ENCODE assay signal across 23 mouse cellular contexts in the genomic region with DNA sequence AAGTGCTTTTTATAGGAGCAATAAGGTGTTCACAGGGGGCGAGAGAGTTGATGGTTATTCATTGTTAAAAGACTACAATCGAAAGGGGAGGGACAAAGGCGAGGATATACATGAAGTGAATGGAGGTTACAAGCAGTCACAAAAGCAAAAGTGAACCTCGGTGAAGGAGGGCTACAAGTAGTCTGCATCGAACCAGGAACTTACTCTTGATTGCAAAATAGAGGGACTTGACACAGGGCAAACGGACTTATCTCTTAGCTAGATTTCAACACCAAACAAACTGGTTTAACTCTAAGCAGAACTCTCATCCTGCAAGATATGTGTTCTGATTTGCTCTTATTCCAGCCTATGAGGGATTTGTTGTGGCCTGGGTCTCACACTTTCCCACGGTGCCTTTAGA. TPM values are rescaled to one million over a fixed set of nuclear protein-coding genes. Genes with fewer than 3 reads are reported as not detected.
A peak's percentile ranks its signal among the peaks of the same experiment; 100 is the strongest.
DNase-seq lines count a peak whose midpoint lies in the region; ATAC-seq and TF ChIP-seq lines count a peak whose summit lies in the region.
"Had no signal": no experiment of that assay in that cellular context is flagged by ENCODE, and none has a peak within 500 bp of the region (broad histone marks: within the 10 kb centered on the region; RNA-seq: fewer than 3 reads in every experiment).

No protein-coding gene starts in this region.

- no peak for TF ChIP-seq POLR2A in cortical plate, adult 2 months (IDR thresholded peaks at IDR 0.05; ENCODE audit: extremely low read depth, insufficient read depth, low read length)

- TF ChIP-seq EP300 in stomach, postnatal 0 days (optimal IDR thresholded peaks at IDR 0.05) = no peak

- no peaks in the 10 kb centered on the region for H3K27me3 ChIP-seq in liver, embryonic 16.5 days (ENCODE audit: control insufficient read depth, insufficient read depth, low read depth, low read length)
- no peaks in the 10 kb centered on the region for H3K27me3 ChIP-seq in liver, embryonic 12.5 days (replicated peaks)
- no peaks in the 10 kb centered on the region for H3K27me3 ChIP-seq in stomach, embryonic 16.5 days (ENCODE audit: control insufficient read depth, insufficient read depth, low read length)
- H3K27me3 ChIP-seq in stomach, postnatal 0 days (ENCODE audit: control insufficient read depth, insufficient read depth, low read length) = no peaks in the 10 kb centered on the region
- H3K27me3 ChIP-seq: forebrain, embryonic 13.5 days; heart, embryonic 12.5 days; hindbrain, embryonic 12.5 days had no signal

- WGBS in liver, embryonic 16.5 days (ENCODE audit: insufficient replicate concordance) = 42% methylated on average over 7 of the region's 7 CpGs
- WGBS in liver, embryonic 12.5 days (ENCODE audit: insufficient replicate concordance) = 49% methylated on average over 7 of the region's 7 CpGs
- WGBS in stomach, embryonic 16.5 days = 58% methylated on average over 7 of the region's 7 CpGs
- 67% methylated on average over 7 of the region's 7 CpGs for WGBS in stomach, postnatal 0 days

- no peaks in the 10 kb centered on the region for H3K9me3 ChIP-seq in liver, embryonic 16.5 days (replicated peaks; ENCODE audit: control insufficient read depth, low read length)
- no peaks in the 10 kb centered on the region for H3K9me3 ChIP-seq in liver, embryonic 12.5 days (replicated peaks)
- H3K9me3 ChIP-seq in stomach, embryonic 16.5 days (replicated peaks; ENCODE audit: control insufficient read depth, low read length) = no peaks in the 10 kb centered on the region
- H3K9me3 ChIP-seq in stomach, postnatal 0 days (ENCODE audit: control insufficient read depth, low read length) = no peaks in the 10 kb centered on the region
- H3K9me3 ChIP-seq: embryonic facial prominence, embryonic 10.5 days; forebrain, embryonic 13.5 days; G1E; heart, embryonic 12.5 days; hindbrain, embryonic 12.5 days had no signal

- 0 out of 2 replicates have a peak overlapping the region, but pooled peaks have one; percentile 27 for H3K27ac ChIP-seq in liver, embryonic 16.5 days (ENCODE audit: low read length)
- H3K27ac ChIP-seq in liver, embryonic 12.5 days = no peak overlapping the region
- H3K27ac ChIP-seq in stomach, embryonic 16.5 days (ENCODE audit: low read length) = peak overlapping the region; percentile 14; the same call in 1 of the 2 replicates
- H3K27ac ChIP-seq in stomach, postnatal 0 days (replicated peaks) = no peak overlapping the region
- peak overlapping the region; percentile 21; the same call in 1 of the 2 replicates for H3K27ac ChIP-seq in cortical plate, adult 2 months (ENCODE audit: insufficient read depth, low read length)
- H3K27ac ChIP-seq: embryonic facial prominence, embryonic 10.5 days; forebrain, embryonic 13.5 days; hindbrain, embryonic 12.5 days had no signal

- no peak for TF ChIP-seq CTCF in stomach, postnatal 0 days (IDR thresholded peaks at IDR 0.05; ENCODE audit: low read depth)
- no peak for TF ChIP-seq CTCF in cortical plate, adult 2 months (IDR thresholded peaks at IDR 0.05; ENCODE audit: extremely low read depth, insufficient read depth, low read length)

- H3K4me2 ChIP-seq in liver, embryonic 16.5 days (ENCODE audit: low read depth, low read length) = no peak overlapping the region
- H3K4me2 ChIP-seq in liver, embryonic 12.5 days = no peak overlapping the region
- no peak overlapping the region for H3K4me2 ChIP-seq in stomach, embryonic 16.5 days (ENCODE audit: low read depth, low read length)
- H3K4me2 ChIP-seq in stomach, postnatal 0 days (replicated peaks; ENCODE audit: low read depth) = no peak overlapping the region
- H3K4me2 ChIP-seq: forebrain, embryonic 13.5 days; heart, embryonic 12.5 days; hindbrain, embryonic 12.5 days had no signal

- peaks cover 15% of the 10 kb centered on the region for H3K4me1 ChIP-seq in liver, embryonic 16.5 days (ENCODE audit: control insufficient read depth, low read depth, low read length)
- H3K4me1 ChIP-seq in liver, embryonic 12.5 days = peaks cover 18% of the 10 kb centered on the region
- peaks cover 25% of the 10 kb centered on the region for H3K4me1 ChIP-seq in stomach, embryonic 16.5 days (ENCODE audit: control insufficient read depth, insufficient read depth, low read length)
- H3K4me1 ChIP-seq in stomach, postnatal 0 days (replicated peaks; ENCODE audit: control insufficient read depth, insufficient read depth) = 0 out of 2 replicates have a peak, but pooled peaks cover 5% of the 10 kb centered on the region
- peaks cover 2% of the 10 kb centered on the region; the same call in 1 of the 2 replicates for H3K4me1 ChIP-seq in cortical plate, adult 2 months (ENCODE audit: control insufficient read depth, insufficient read depth, low read length)

- no peak for ATAC-seq in liver, embryonic 16.5 days (ENCODE audit: low read depth)
- no peak for ATAC-seq in liver, embryonic 12.5 days
- no peak for ATAC-seq in stomach, embryonic 16.5 days (ENCODE audit: insufficient read depth, low FRiP score)
- ATAC-seq in stomach, postnatal 0 days (ENCODE audit: low FRiP score, low TSS enrichment) = no peak
- peak; percentile 55 for ATAC-seq in monocyte, adult 5-6 weeks (replicated peaks; ENCODE audit: insufficient number of reproducible peaks, low FRiP score, low TSS enrichment, poor library complexity, severe bottlenecking)
- ATAC-seq: CD4-positive, CD25-positive, alpha-beta regulatory T cell, adult 4 months; forebrain, embryonic 13.5 days; forebrain, postnatal 0 days had no signal

- H3K4me3 ChIP-seq in liver, embryonic 16.5 days (ENCODE audit: low read depth, low read length) = no peak overlapping the region
- H3K4me3 ChIP-seq in liver, embryonic 12.5 days = no peak overlapping the region
- H3K4me3 ChIP-seq in stomach, embryonic 16.5 days (replicated peaks; ENCODE audit: low read length) = no peak overlapping the region
- no peak overlapping the region for H3K4me3 ChIP-seq in stomach, postnatal 0 days (ENCODE audit: low read depth, low read length)
- no peak overlapping the region for H3K4me3 ChIP-seq in cortical plate, adult 2 months (ENCODE audit: insufficient read depth, low read length)
- H3K4me3 ChIP-seq: embryonic facial prominence, embryonic 10.5 days; forebrain, embryonic 13.5 days; heart, embryonic 12.5 days; hindbrain, embryonic 12.5 days had no signal

- no peak overlapping the region for H3K9ac ChIP-seq in liver, embryonic 16.5 days (ENCODE audit: low read depth, low read length)
- H3K9ac ChIP-seq in liver, embryonic 12.5 days = no peak overlapping the region
- H3K9ac ChIP-seq in stomach, embryonic 16.5 days (ENCODE audit: low read length) = no peak overlapping the region
- no peak overlapping the region for H3K9ac ChIP-seq in stomach, postnatal 0 days (ENCODE audit: low read length)
- H3K9ac ChIP-seq: forebrain, embryonic 13.5 days; forebrain, postnatal 0 days; heart, embryonic 12.5 days; hindbrain, embryonic 12.5 days had no signal

- no peaks in the 10 kb centered on the region for H3K36me3 ChIP-seq in liver, embryonic 16.5 days (ENCODE audit: control insufficient read depth, insufficient read depth)
- H3K36me3 ChIP-seq in liver, embryonic 12.5 days = no peaks in the 10 kb centered on the region
- H3K36me3 ChIP-seq in stomach, embryonic 16.5 days (ENCODE audit: control insufficient read depth, insufficient read depth, low read length) = no peaks in the 10 kb centered on the region
- H3K36me3 ChIP-seq in stomach, postnatal 0 days (ENCODE audit: control insufficient read depth, insufficient read depth, low read length) = no peaks in the 10 kb centered on the region
- H3K36me3 ChIP-seq: embryonic facial prominence, embryonic 10.5 days; G1E; heart, embryonic 12.5 days; hindbrain, embryonic 12.5 days had no signal

- no peak for DNase-seq in stomach, postnatal 0 days (ENCODE audit: low spot score)
- DNase-seq in embryo, embryonic 10.5 days (ENCODE audit: low spot score) = no peak
- DNase-seq in left cerebral cortex, adult 8-10 months (ENCODE audit: low spot score in 2 of 2) = no peak
- DNase-seq: adrenal gland, adult 8-10 months; adrenal gland, postnatal 36 days; B cell, adult 2 months; cerebellum, adult 11 months; cerebellum, adult 8-10 months; cerebellum, postnatal 14 days; forebrain, postnatal 0 days; gastrocnemius, postnatal 14 days; heart, postnatal 36 days had no signal

RNA-seq across cellular contexts. Expression of a gene that starts 41.2 kb away (rescaled TPM):
- 2.5 and 2.7 TPM in 2 replicates for polyA plus RNA-seq in liver, embryonic 16.5 days (2015; fragmentation: Nextera tagmentation; extraction: Ambion mirVana)
- 2.8 and 3.1 TPM in 2 replicates for polyA plus RNA-seq in liver, embryonic 12.5 days (2016; fragmentation: Nextera tagmentation; extraction: Ambion mirVana)
- 20.6 and 21.3 TPM in 2 replicates for polyA plus RNA-seq in stomach, embryonic 16.5 days (2015; fragmentation: Nextera tagmentation; extraction: Ambion mirVana)
- 9.5 and 10.2 TPM in 2 replicates for polyA plus RNA-seq in stomach, postnatal 0 days (2015; fragmentation: Nextera tagmentation; extraction: Ambion mirVana)
- polyA plus RNA-seq in cortical plate, adult 2 months (2012; rRNA removed) = 4.4 and 5.0 TPM in 2 replicates
- total RNA-seq in monocyte, adult 5-6 weeks (2017) = 111 to 129 TPM (median 120 TPM) in 3 replicates
- 10 to 100 TPM in 1 of 4 experiments, 1 to 10 TPM in 3; 6.8 to 10.4 (median 8.3) TPM for total RNA-seq in left cerebral cortex, adult 8-10 months (2022)

RNA-seq across cellular contexts. Expression of a gene that starts 41.3 kb away (rescaled TPM):
- polyA plus RNA-seq in liver, embryonic 16.5 days (2015; fragmentation: Nextera tagmentation; extraction: Ambion mirVana) = 9.4 and 11.9 TPM in 2 replicates
- polyA plus RNA-seq in liver, embryonic 12.5 days (2016; fragmentation: Nextera tagmentation; extraction: Ambion mirVana) = 12.8 and 12.9 TPM in 2 replicates
- 37.9 and 41.7 TPM in 2 replicates for polyA plus RNA-seq in stomach, embryonic 16.5 days (2015; fragmentation: Nextera tagmentation; extraction: Ambion mirVana)
- polyA plus RNA-seq in stomach, postnatal 0 days (2015; fragmentation: Nextera tagmentation; extraction: Ambion mirVana) = 23.6 and 25.2 TPM in 2 replicates
- 7.4 and 7.7 TPM in 2 replicates for polyA plus RNA-seq in cortical plate, adult 2 months (2012; rRNA removed)
- 14.7 to 33.3 TPM (median 15.0 TPM) in 3 replicates for total RNA-seq in monocyte, adult 5-6 weeks (2017)
- 10 to 100 TPM in 1 of 4 experiments, 1 to 10 TPM in 3; 8.9 to 11.2 (median 9.6) TPM for total RNA-seq in left cerebral cortex, adult 8-10 months (2022)

Comparison
In these comparisons a context has a peak if more than half of its experiments do, and no peak if none do; other contexts are left out.
1. H3K27ac ChIP-seq: peak in liver, embryonic 16.5 days (single experiment), stomach, embryonic 16.5 days (single experiment) and cortical plate, adult 2 months (single experiment); none in liver, embryonic 12.5 days (single experiment) and stomach, postnatal 0 days (single experiment).